ENCODE assay signal across 8 mouse cellular contexts in genomic region chr9:107984052-107984753, GRCm38 (mm10). TPM values are rescaled to one million over a fixed set of nuclear protein-coding genes. Genes with fewer than 3 reads are reported as not detected.
DNase-seq lines count a peak whose midpoint lies in the region; ATAC-seq and TF ChIP-seq lines count a peak whose summit lies in the region.

No protein-coding gene starts in this region.

- TF ChIP-seq EP300 in heart, adult 2 months (IDR thresholded peaks at IDR 0.05; ENCODE audit: insufficient read depth, low read depth, low read length): no peak

- no peak for ATAC-seq in neural tube, embryonic 15.5 days (ENCODE audit: low FRiP score)
- no peak for ATAC-seq in CD4-positive, CD25-positive, alpha-beta regulatory T cell, adult 4 months

- peaks cover 20% of the 10 kb centered on the region for H3K36me3 ChIP-seq in spleen, adult 2 months (ENCODE audit: control insufficient read depth, insufficient read depth, low read length)
- H3K36me3 ChIP-seq in heart, adult 2 months (ENCODE audit: control insufficient read depth, insufficient read depth, low read length): no peaks in the 10 kb centered on the region; the same call in 1 of the 2 replicates
- H3K36me3 ChIP-seq in limb, embryonic 10.5 days: peaks cover 34% of the 10 kb centered on the region
- no peaks in the 10 kb centered on the region for H3K36me3 ChIP-seq in neural tube, embryonic 15.5 days

- intact Hi-C loops in heart, adult 2 months (cut with DNase I): no loop called here

- peak overlapping the region; percentile 79; the same call in 1 of the 2 replicates for H3K4me3 ChIP-seq in spleen, adult 2 months (ENCODE audit: extremely low read depth, insufficient read depth, insufficient read length)
- peak overlapping the region; percentile 94 for H3K4me3 ChIP-seq in heart, adult 2 months
- H3K4me3 ChIP-seq in limb, embryonic 10.5 days: peak overlapping the region; percentile 83
- peak overlapping the region; percentile 73 for H3K4me3 ChIP-seq in neural tube, embryonic 15.5 days (replicated peaks)

- DNase-seq in spleen, adult 2 months (ENCODE audit: low read depth in 1 of 2, low spot score in 2 of 2): no peak
- no peak for DNase-seq in spleen, adult 12 weeks (ENCODE audit: low spot score)
- DNase-seq in heart, adult 2 months: peak in 1 of 2 experiments; percentile 59
- peak; percentile 53 for DNase-seq in limb, embryonic 10.5 days (ENCODE audit: low spot score)
- DNase-seq in adrenal gland, adult 8-10 months: no peak
- no peak for DNase-seq in adrenal gland, postnatal 36 days

- peak overlapping the region; percentile 81 for H3K9ac ChIP-seq in heart, adult 2 months (ENCODE audit: low read depth, low read length)
- H3K9ac ChIP-seq in neural tube, embryonic 15.5 days (replicated peaks): no peak overlapping the region; the same call in 1 of the 2 replicates

- H3K27ac ChIP-seq in spleen, adult 2 months (ENCODE audit: insufficient read depth, low read length): peak overlapping the region; percentile 83
- peak overlapping the region; percentile 97 for H3K27ac ChIP-seq in heart, adult 2 months
- H3K27ac ChIP-seq in limb, embryonic 10.5 days: peak overlapping the region; percentile 98
- peak overlapping the region; percentile 82 for H3K27ac ChIP-seq in neural tube, embryonic 15.5 days (replicated peaks)

- no peaks in the 10 kb centered on the region for H3K79me2 ChIP-seq in heart, adult 2 months (replicated peaks; ENCODE audit: control insufficient read depth, insufficient read depth, low read length)

- H3K27me3 ChIP-seq in spleen, adult 2 months (ENCODE audit: control insufficient read depth, insufficient read depth, low read length): no peaks in the 10 kb centered on the region
- no peaks in the 10 kb centered on the region for H3K27me3 ChIP-seq in heart, adult 2 months (ENCODE audit: control insufficient read depth, insufficient read depth, low read length)
- H3K27me3 ChIP-seq in limb, embryonic 10.5 days (ENCODE audit: low read depth, poor library complexity, severe bottlenecking): no peaks in the 10 kb centered on the region
- H3K27me3 ChIP-seq in neural tube, embryonic 15.5 days (replicated peaks): peaks cover 14% of the 10 kb centered on the region

- H3K9me3 ChIP-seq in limb, embryonic 10.5 days (replicated peaks): no peaks in the 10 kb centered on the region
- no peaks in the 10 kb centered on the region for H3K9me3 ChIP-seq in neural tube, embryonic 15.5 days (replicated peaks)

- WGBS in spleen, adult 2 months: 32% methylated on average over 19 of the region's 19 CpGs
- 30% methylated on average over 19 of the region's 19 CpGs for WGBS in heart, adult 2 months
- 37% methylated on average over 19 of the region's 19 CpGs for WGBS in limb, embryonic 10.5 days
- 74% methylated on average over 19 of the region's 19 CpGs for WGBS in neural tube, embryonic 15.5 days

- H3K4me2 ChIP-seq in neural tube, embryonic 15.5 days: peak overlapping the region; percentile 87

- no peak for TF ChIP-seq CTCF in spleen, adult 2 months (IDR thresholded peaks at IDR 0.05; ENCODE audit: extremely low read depth, insufficient read depth, insufficient read length, insufficient replicate concordance)
- TF ChIP-seq CTCF in heart, adult 2 months (IDR thresholded peaks at IDR 0.05): no peak

- TF ChIP-seq POLR2A in spleen, adult 2 months (IDR thresholded peaks at IDR 0.05; ENCODE audit: low read depth, low read length): no peak
- TF ChIP-seq POLR2A in heart, adult 2 months (IDR thresholded peaks at IDR 0.05; ENCODE audit: insufficient read depth, low read depth, low read length): no peak

- peaks cover 34% of the 10 kb centered on the region for H3K4me1 ChIP-seq in spleen, adult 2 months (ENCODE audit: control insufficient read depth, insufficient read depth, insufficient read length)
- peaks cover 23% of the 10 kb centered on the region for H3K4me1 ChIP-seq in heart, adult 2 months (ENCODE audit: control insufficient read depth, insufficient read depth, low read length)
- peaks cover 80% of the 10 kb centered on the region for H3K4me1 ChIP-seq in limb, embryonic 10.5 days
- H3K4me1 ChIP-seq in neural tube, embryonic 15.5 days: peaks cover 29% of the 10 kb centered on the region

RNA-seq across cellular contexts. Expression of gene Gm20661, which starts 1.3 kb away (rescaled TPM):
- polyA plus RNA-seq in spleen, adult 2 months (2012; rRNA removed): 0.18 and 0.31 TPM in 2 replicates
- not detected for total RNA-seq in heart, adult 2 months (2021)
- 0.32 and 1.2 TPM in 2 replicates for polyA plus RNA-seq in heart, adult 2 months (2012; rRNA removed)
- polyA plus RNA-seq in limb, embryonic 10.5 days (2016; fragmentation: Nextera tagmentation; extraction: Ambion mirVana): 3.5 and 6.2 TPM in 2 replicates
- 1.2 and 3.1 TPM in 2 replicates for polyA plus RNA-seq in neural tube, embryonic 15.5 days (2015; fragmentation: Nextera tagmentation; extraction: Ambion mirVana)
- total RNA-seq in adrenal gland, adult 8-10 months (2022): under 1 TPM in 3 of 4 experiments, not detected in 1; 0.32 to 0.43 (median 0.37) TPM
- under 1 TPM; 0.33 to 0.40 TPM for total RNA-seq in adrenal gland, postnatal 36 days (2021)
- not detected for polyA plus RNA-seq in CD4-positive, CD25-positive, alpha-beta regulatory T cell, adult 4 months (2017; shearing (Covaris generic))

RNA-seq across cellular contexts. Expression of gene Inka1, which starts 1.5 kb away (rescaled TPM):
- polyA plus RNA-seq in spleen, adult 2 months (2012; rRNA removed): 19.8 and 25.9 TPM in 2 replicates
- 1 to 10 TPM; 4.8 to 8.3 TPM for total RNA-seq in heart, adult 2 months (2021)
- 12.6 and 15.7 TPM in 2 replicates for polyA plus RNA-seq in heart, adult 2 months (2012; rRNA removed)
- 180 and 189 TPM in 2 replicates for polyA plus RNA-seq in limb, embryonic 10.5 days (2016; fragmentation: Nextera tagmentation; extraction: Ambion mirVana)
- 21.0 and 30.4 TPM in 2 replicates for polyA plus RNA-seq in neural tube, embryonic 15.5 days (2015; fragmentation: Nextera tagmentation; extraction: Ambion mirVana)
- total RNA-seq in adrenal gland, adult 8-10 months (2022): 1 to 10 TPM; 4.7 to 6.0 (median 5.0) TPM
- 1 to 10 TPM; 4.0 to 5.7 TPM for total RNA-seq in adrenal gland, postnatal 36 days (2021)
- polyA plus RNA-seq in CD4-positive, CD25-positive, alpha-beta regulatory T cell, adult 4 months (2017; shearing (Covaris generic)): under 1 TPM; 0.63 to 0.87 TPM

RNA-seq across cellular contexts. Expression of gene Cdhr4, which starts 8.1 kb away (rescaled TPM):
- polyA plus RNA-seq in spleen, adult 2 months (2012; rRNA removed): 2.2 and 2.9 TPM in 2 replicates
- total RNA-seq in heart, adult 2 months (2021): 1 to 10 TPM in 1 of 2 experiments, under 1 TPM in 1; 0.20 to 1.1 TPM
- 2.0 and 8.8 TPM in 2 replicates for polyA plus RNA-seq in heart, adult 2 months (2012; rRNA removed)
- 6.5 and 11.9 TPM in 2 replicates for polyA plus RNA-seq in limb, embryonic 10.5 days (2016; fragmentation: Nextera tagmentation; extraction: Ambion mirVana)
- 1.5 and 3.5 TPM in 2 replicates for polyA plus RNA-seq in neural tube, embryonic 15.5 days (2015; fragmentation: Nextera tagmentation; extraction: Ambion mirVana)
- total RNA-seq in adrenal gland, adult 8-10 months (2022): 1 to 10 TPM in 2 of 4 experiments, under 1 TPM in 2; 0.66 to 1.3 (median 1.0) TPM
- total RNA-seq in adrenal gland, postnatal 36 days (2021): 1 to 10 TPM in 1 of 2 experiments, under 1 TPM in 1; 0.26 to 2.1 TPM
- polyA plus RNA-seq in CD4-positive, CD25-positive, alpha-beta regulatory T cell, adult 4 months (2017; shearing (Covaris generic)): 1 to 10 TPM in 1 of 2 experiments, under 1 TPM in 1; 0.39 to 1.8 TPM

RNA-seq across cellular contexts. Expression of gene Uba7, which starts 8.9 kb away (rescaled TPM):
- polyA plus RNA-seq in spleen, adult 2 months (2012; rRNA removed): 182 and 209 TPM in 2 replicates
- total RNA-seq in heart, adult 2 months (2021): 10 to 100 TPM; 13.4 to 15.7 TPM
- 53.2 and 59.0 TPM in 2 replicates for polyA plus RNA-seq in heart, adult 2 months (2012; rRNA removed)
- 18.6 and 22.5 TPM in 2 replicates for polyA plus RNA-seq in limb, embryonic 10.5 days (2016; fragmentation: Nextera tagmentation; extraction: Ambion mirVana)
- polyA plus RNA-seq in neural tube, embryonic 15.5 days (2015; fragmentation: Nextera tagmentation; extraction: Ambion mirVana): 5.6 and 23.0 TPM in 2 replicates
- total RNA-seq in adrenal gland, adult 8-10 months (2022): 10 to 100 TPM; 17.4 to 48.9 (median 25.9) TPM
- 10 to 100 TPM; 15.8 to 21.3 TPM for total RNA-seq in adrenal gland, postnatal 36 days (2021)
- polyA plus RNA-seq in CD4-positive, CD25-positive, alpha-beta regulatory T cell, adult 4 months (2017; shearing (Covaris generic)): 100 to 1,000 TPM; 184 to 299 TPM

RNA-seq across cellular contexts. Expression of gene Gm20662, which starts 11.9 kb away (rescaled TPM):
- polyA plus RNA-seq in spleen, adult 2 months (2012; rRNA removed): 1.7 and 2.1 TPM in 2 replicates
- 1 to 10 TPM; 1.4 to 1.8 TPM for total RNA-seq in heart, adult 2 months (2021)
- polyA plus RNA-seq in heart, adult 2 months (2012; rRNA removed): 2.3 and 3.0 TPM in 2 replicates
- polyA plus RNA-seq in limb, embryonic 10.5 days (2016; fragmentation: Nextera tagmentation; extraction: Ambion mirVana): 0.34 and 0.93 TPM in 2 replicates
- polyA plus RNA-seq in neural tube, embryonic 15.5 days (2015; fragmentation: Nextera tagmentation; extraction: Ambion mirVana): 0.59 and 1.1 TPM in 2 replicates
- 1 to 10 TPM in 3 of 4 experiments, not detected in 1; 3.8 to 7.4 (median 4.0) TPM for total RNA-seq in adrenal gland, adult 8-10 months (2022)
- 1 to 10 TPM; 1.1 to 1.7 TPM for total RNA-seq in adrenal gland, postnatal 36 days (2021)
- polyA plus RNA-seq in CD4-positive, CD25-positive, alpha-beta regulatory T cell, adult 4 months (2017; shearing (Covaris generic)): not detected
